Mouse (Mus musculus) lung, adult 2 months (tissue): ENCODE results near the gene Mbl1.

Experiments
- CTCF ChIP-seq: fragments of 200-500 bp; IDR thresholded peaks from 2 replicates; pipeline ENCODE4 v1.5.1; 2011; ENCODE audit warnings: mild to moderate bottlenecking, low read length, control low read depth; ENCODE audit not compliant: insufficient read depth
- POLR2A ChIP-seq: fragments of 200-500 bp; IDR thresholded peaks from 2 replicates; pipeline ENCODE4 v1.6.1; 2011; ENCODE audit warnings: low read depth, mild to moderate bottlenecking, control low read depth, low read length, borderline replicate concordance; ENCODE audit errors: extremely low read depth

DNA sequence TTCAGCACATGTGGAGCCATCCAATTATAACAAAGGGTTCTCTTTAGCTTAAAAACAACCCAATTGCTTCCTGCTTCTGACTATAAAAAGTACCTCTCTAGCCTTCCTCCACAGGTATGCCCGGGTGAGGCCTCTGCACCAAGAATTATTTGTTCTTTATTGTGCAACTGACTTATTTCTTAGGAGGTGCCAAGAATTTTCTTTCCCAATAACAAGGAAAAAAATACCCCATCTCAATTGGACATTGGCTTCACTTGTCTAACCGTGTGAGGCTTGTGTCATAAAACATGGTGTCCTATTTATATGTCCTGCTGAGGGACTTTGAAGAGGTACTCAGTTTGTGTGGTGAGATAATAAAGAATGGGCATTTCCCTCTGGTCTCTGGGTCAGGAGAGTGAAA, 19.3 kb downstream of the Mbl1 start:
- TF ChIP-seq CTCF (no peak), POLR2A (no peak)
